Comparison of ENCODE assay signal across 16 mouse cellular contexts in genomic region chr10:76763016-76763415, GRCm38 (mm10). TPM values are rescaled to one million over a fixed set of nuclear protein-coding genes. Genes with fewer than 3 reads are reported as not detected.
"Had no signal": no experiment of that assay in that cellular context is flagged by ENCODE, and none has a peak within 500 bp of the region (broad histone marks: within the 10 kb centered on the region; RNA-seq: fewer than 3 reads in every experiment).

No protein-coding gene starts in this region.

- H3K9me3 ChIP-seq: intestine, embryonic 15.5 days; limb, embryonic 15.5 days; liver, embryonic 13.5 days; midbrain, embryonic 13.5 days; neural tube, embryonic 12.5 days had no signal

- H3K27me3 ChIP-seq: intestine, embryonic 15.5 days; limb, embryonic 15.5 days; liver, embryonic 13.5 days; midbrain, embryonic 13.5 days; neural tube, embryonic 12.5 days had no signal

- DNase-seq: kidney, adult 18-20 months; kidney, postnatal 10 days; kidney, postnatal 4 days; liver, embryonic 13.5 days; lung, adult 18-20 months; retina, postnatal 1 day; right cerebral cortex, postnatal 14 days; thymus, adult 2 months; thymus, postnatal 36 days had no signal

- H3K36me3 ChIP-seq: intestine, embryonic 15.5 days; liver, embryonic 13.5 days had no signal

- H3K4me1 ChIP-seq: intestine, embryonic 15.5 days; limb, embryonic 15.5 days; liver, embryonic 13.5 days; midbrain, embryonic 13.5 days; neural tube, embryonic 12.5 days had no signal

- H3K9ac ChIP-seq: intestine, embryonic 15.5 days; limb, embryonic 15.5 days; liver, embryonic 13.5 days; midbrain, embryonic 13.5 days; neural tube, embryonic 12.5 days had no signal

- H3K4me3 ChIP-seq: intestine, embryonic 15.5 days; left cerebral cortex, adult 2 months; limb, embryonic 15.5 days; liver, embryonic 13.5 days; midbrain, embryonic 13.5 days; myocyte; neural tube, embryonic 12.5 days had no signal

- ATAC-seq: intestine, embryonic 15.5 days; midbrain, embryonic 13.5 days had no signal

- H3K27ac ChIP-seq: intestine, embryonic 15.5 days; left cerebral cortex, adult 2 months; limb, embryonic 15.5 days; liver, embryonic 13.5 days; midbrain, embryonic 13.5 days; neural tube, embryonic 12.5 days had no signal

- H3K4me2 ChIP-seq: intestine, embryonic 15.5 days; limb, embryonic 15.5 days; liver, embryonic 13.5 days; midbrain, embryonic 13.5 days; neural tube, embryonic 12.5 days had no signal

RNA-seq across cellular contexts. Expression of gene Col6a1, which starts 37.0 kb away (rescaled TPM):
- total RNA-seq: megakaryocyte-erythroid progenitor cell, adult 5-6 weeks had no signal
